Mouse (Mus musculus): ENCODE measurements around the gene Rps27. TPM values are rescaled to one million over a fixed set of nuclear protein-coding genes. Genes with fewer than 3 reads are reported as not detected.
A peak's percentile ranks its signal among the peaks of the same experiment; 100 is the strongest.

Rps27 gene
- polyA plus RNA-seq, 1 experiment from 2014 or later: 971 TPM

GRCm38 (mm10) chr3:90248746-90249100 lies 35.3 kb upstream of the Rps27 start:
- no peak for ATAC-seq (ENCODE audit: low FRiP score, low read depth)
- Histone ChIP-seq H3K27ac (replicated peaks) (peak overlapping the region; percentile 86; the same call in 1 of the 2 replicates), H3K36me3 (peaks cover 14% of the 10 kb centered on the region), H3K9me3 (no peaks in the 10 kb centered on the region), H3K9ac (replicated peaks) (peak overlapping the region; percentile 70), H3K4me2 (replicated peaks) (peak overlapping the region; percentile 92), H3K4me1 (peaks cover 20% of the 10 kb centered on the region), H3K27me3 (no peaks in the 10 kb centered on the region), H3K4me3 (peak overlapping the region; percentile 66)
- WGBS: 8% methylated on average over 10 of the region's 10 CpGs

- WGBS: under 1% methylated on average over 43 of the region's 44 CpGs
These were observed 34.7 kb upstream of the Rps27 start, which contains the start of gene Slc39a1 for GRCm38 (mm10) chr3:90247960-90248745. Gene Slc39a1 (plus strand): TSS chr3:90248172.

GRCm38 (mm10) chr3:90247630-90247959 lies 34.1 kb upstream of the Rps27 start:
- H3K27me3 ChIP-seq: no peaks in the 10 kb centered on the region
- no peak; the same call in 1 of the 2 replicates for ATAC-seq (ENCODE audit: low FRiP score, low read depth)
- H3K4me2 ChIP-seq (replicated peaks): peak overlapping the region; percentile 92
- H3K27ac ChIP-seq (replicated peaks): peak overlapping the region; percentile 86
- H3K4me3 ChIP-seq: peak overlapping the region; percentile 66
- peaks cover 14% of the 10 kb centered on the region for H3K36me3 ChIP-seq
- peaks cover 29% of the 10 kb centered on the region for H3K4me1 ChIP-seq
- 2% methylated on average over 3 of the region's 3 CpGs for WGBS
- peak overlapping the region; percentile 70 for H3K9ac ChIP-seq (replicated peaks)
- no peaks in the 10 kb centered on the region for H3K9me3 ChIP-seq

More at GRCm38 (mm10) chr3:90247960-90248745, 34.7 kb upstream of the Rps27 start, which contains the start of gene Slc39a1:
- no peaks in the 10 kb centered on the region for H3K9me3 ChIP-seq
- peaks cover 23% of the 10 kb centered on the region for H3K4me1 ChIP-seq
- peaks cover 14% of the 10 kb centered on the region for H3K36me3 ChIP-seq
- ATAC-seq (ENCODE audit: low FRiP score, low read depth): peak; percentile 96
- peak within 1 kb of the TSS; percentile 86 for H3K27ac ChIP-seq (replicated peaks)
- no peaks in the 10 kb centered on the region for H3K27me3 ChIP-seq
- H3K4me2 ChIP-seq (replicated peaks): peak within 1 kb of the TSS; percentile 92
- H3K9ac ChIP-seq (replicated peaks): peak within 1 kb of the TSS; percentile 70
- peak within 1 kb of the TSS; percentile 66 for H3K4me3 ChIP-seq

GRCm38 (mm10) chr3:90245406-90245805 lies 32.0 kb upstream of the Rps27 start:
- peaks cover 30% of the 10 kb centered on the region for H3K4me1 ChIP-seq
- no peaks in the 10 kb centered on the region; the same call in 1 of the 2 replicates for H3K27me3 ChIP-seq
- H3K9me3 ChIP-seq: no peaks in the 10 kb centered on the region
- no peak overlapping the region for H3K4me3 ChIP-seq
- peaks cover 1% of the 10 kb centered on the region; the same call in 1 of the 2 replicates for H3K36me3 ChIP-seq
- 77% methylated on average over 2 of the region's 2 CpGs for WGBS
- no peak overlapping the region for H3K27ac ChIP-seq (replicated peaks)
- no peak overlapping the region for H3K4me2 ChIP-seq (replicated peaks)
- no peak overlapping the region for H3K9ac ChIP-seq (replicated peaks)
- ATAC-seq (ENCODE audit: low FRiP score, low read depth): no peak

DNA sequence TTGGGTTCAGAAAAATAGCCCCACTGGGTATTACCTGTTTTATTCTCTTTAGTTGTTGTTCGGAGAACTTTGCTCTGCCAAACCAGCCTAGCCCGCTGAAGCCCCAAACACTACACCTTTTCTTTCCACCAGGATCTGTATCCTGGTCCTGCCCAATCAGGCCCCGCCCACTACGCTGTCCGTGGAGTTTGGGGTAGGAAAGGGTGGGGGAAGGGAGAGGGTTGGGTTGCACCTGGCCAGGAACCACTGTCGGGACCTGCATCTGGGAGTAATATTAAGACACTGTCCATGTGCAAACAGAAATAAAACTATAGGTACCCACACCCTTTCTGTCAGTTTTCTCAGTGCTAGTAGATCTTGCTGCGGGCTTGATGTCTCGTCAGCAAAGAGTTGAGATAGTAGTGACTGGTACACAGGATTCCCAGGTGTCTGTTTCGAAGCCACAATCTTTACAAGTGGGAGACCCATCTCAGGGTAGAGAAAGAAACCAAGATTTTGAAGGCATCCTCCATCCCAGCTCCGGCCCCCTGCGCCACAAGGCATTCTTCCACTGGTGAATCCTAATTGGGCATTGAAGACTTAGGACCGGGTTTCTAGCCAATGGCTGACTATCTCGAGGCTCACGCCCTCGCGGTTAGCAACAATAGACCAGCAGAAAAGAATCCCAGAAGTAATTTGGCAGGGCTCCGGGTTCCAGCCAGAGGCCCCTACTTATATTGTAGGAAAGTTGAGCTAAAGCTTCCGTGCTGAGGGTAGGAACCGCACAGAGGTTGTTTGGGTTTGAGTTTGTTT lies 29.7 kb upstream of the Rps27 start, which contains the start of gene Creb3l4:
Creb3l4 (minus strand) TSS at position 529 of the 792 bp plus-strand sequence.
- Histone ChIP-seq H3K4me2 (replicated peaks) (peak within 1 kb of the TSS; percentile 65), H3K27ac (replicated peaks) (0 out of 2 replicates have a peak within 1 kb of the TSS, but pooled peaks have one; percentile 39), H3K9ac (replicated peaks) (0 out of 2 replicates have a peak within 1 kb of the TSS, but pooled peaks have one; percentile 24), H3K36me3 (no peaks in the 10 kb centered on the region), H3K27me3 (no peaks in the 10 kb centered on the region; the same call in 1 of the 2 replicates), H3K4me3 (peak within 1 kb of the TSS; percentile 34), H3K4me1 (peaks cover 17% of the 10 kb centered on the region), H3K9me3 (no peaks in the 10 kb centered on the region)
- ATAC-seq (ENCODE audit: low FRiP score, low read depth): peak; percentile 75
- WGBS: 2% methylated on average over 19 of the region's 19 CpGs

- ATAC-seq (ENCODE audit: low FRiP score, low read depth): no peak
- no peaks in the 10 kb centered on the region; the same call in 1 of the 2 replicates for H3K27me3 ChIP-seq
- H3K9ac ChIP-seq (replicated peaks): no peak overlapping the region
- no peak overlapping the region for H3K4me3 ChIP-seq
- WGBS: 88% methylated on average over 10 of the region's 10 CpGs
- no peak overlapping the region for H3K4me2 ChIP-seq (replicated peaks)
- peaks cover 13% of the 10 kb centered on the region for H3K4me1 ChIP-seq
- H3K36me3 ChIP-seq: peaks cover 3% of the 10 kb centered on the region; the same call in 1 of the 2 replicates
- H3K27ac ChIP-seq (replicated peaks): no peak overlapping the region
- no peaks in the 10 kb centered on the region for H3K9me3 ChIP-seq
These were observed 28.4 kb upstream of the Rps27 start for GRCm38 (mm10) chr3:90241669-90242358.

DNA sequence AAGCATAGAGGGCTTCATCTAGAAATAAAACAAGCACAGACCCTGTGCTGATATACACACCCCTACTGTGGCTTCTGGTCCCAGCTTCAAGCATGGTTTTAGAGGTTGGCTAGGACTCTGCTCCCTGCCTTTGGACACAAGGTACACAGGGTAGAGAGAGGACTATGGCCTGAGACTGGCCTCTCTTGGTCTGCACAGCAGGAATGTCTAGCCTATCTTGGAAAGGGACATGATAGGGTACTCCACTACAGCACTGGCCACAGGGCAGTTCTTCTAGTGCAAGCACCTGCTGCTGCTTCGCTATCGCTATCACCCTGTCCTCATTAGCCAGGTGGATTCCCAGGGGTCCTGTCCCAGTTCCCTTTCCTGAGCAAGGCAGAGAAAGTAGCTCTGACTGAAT lies 27.8 kb upstream of the Rps27 start:
- WGBS: 97% methylated on average over 2 of the region's 2 CpGs
- peaks cover 8% of the 10 kb centered on the region; the same call in 1 of the 2 replicates for H3K36me3 ChIP-seq
- no peak overlapping the region for H3K4me3 ChIP-seq
- H3K4me1 ChIP-seq: peaks cover 13% of the 10 kb centered on the region
- ATAC-seq (ENCODE audit: low FRiP score, low read depth): no peak
- H3K4me2 ChIP-seq (replicated peaks): no peak overlapping the region
- H3K27ac ChIP-seq (replicated peaks): no peak overlapping the region
- no peak overlapping the region for H3K9ac ChIP-seq (replicated peaks)
- H3K9me3 ChIP-seq: no peaks in the 10 kb centered on the region
- H3K27me3 ChIP-seq: no peaks in the 10 kb centered on the region; the same call in 1 of the 2 replicates

- Histone ChIP-seq H3K4me3 (peak within 1 kb of the TSS; percentile 80), H3K4me2 (replicated peaks) (peak within 1 kb of the TSS; percentile 89), H3K9me3 (no peaks in the 10 kb centered on the region), H3K27me3 (no peaks in the 10 kb centered on the region; the same call in 1 of the 2 replicates), H3K9ac (replicated peaks) (peak within 1 kb of the TSS; percentile 80), H3K27ac (replicated peaks) (peak within 1 kb of the TSS; percentile 85), H3K4me1 (peaks cover 11% of the 10 kb centered on the region), H3K36me3 (peaks cover 28% of the 10 kb centered on the region)
- under 1% methylated on average over 61 of the region's 61 CpGs for WGBS
- ATAC-seq (ENCODE audit: low FRiP score, low read depth): peak; percentile 98
These were observed 18.3 kb upstream of the Rps27 start, which contains the start of gene Jtb for GRCm38 (mm10) chr3:90231507-90232333. Gene Jtb (plus strand): TSS chr3:90231597.

DNA sequence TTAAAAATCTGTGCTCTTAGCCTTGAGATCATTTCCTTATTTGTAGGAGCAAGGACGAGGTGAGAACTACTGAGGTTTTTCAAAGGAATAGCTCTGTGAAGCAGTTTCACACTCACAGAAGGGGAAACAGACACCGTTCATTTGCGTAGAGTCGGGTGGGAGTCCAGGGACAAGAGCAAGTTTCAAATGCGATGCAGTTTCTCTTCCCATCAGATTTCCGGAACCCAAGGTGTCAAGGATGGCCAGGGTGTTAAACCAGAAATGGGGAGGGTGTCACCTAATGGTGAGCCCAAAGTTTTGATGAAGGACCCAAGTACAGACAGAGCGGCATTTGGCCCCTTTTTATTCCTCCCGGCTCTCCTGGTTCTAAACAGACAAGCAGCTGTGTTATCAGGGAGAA lies 17.6 kb upstream of the Rps27 start:
- no peak; the same call in 1 of the 2 replicates for ATAC-seq (ENCODE audit: low FRiP score, low read depth)
- Histone ChIP-seq H3K4me2 (replicated peaks) (peak overlapping the region; percentile 89), H3K4me1 (peaks cover 11% of the 10 kb centered on the region), H3K9me3 (no peaks in the 10 kb centered on the region), H3K27me3 (no peaks in the 10 kb centered on the region; the same call in 1 of the 2 replicates), H3K4me3 (peak overlapping the region; percentile 80), H3K36me3 (peaks cover 22% of the 10 kb centered on the region), H3K27ac (replicated peaks) (peak overlapping the region; percentile 85), H3K9ac (replicated peaks) (0 out of 2 replicates have a peak overlapping the region, but pooled peaks have one; percentile 80)
- WGBS: 16% methylated on average over 8 of the region's 8 CpGs

DNA sequence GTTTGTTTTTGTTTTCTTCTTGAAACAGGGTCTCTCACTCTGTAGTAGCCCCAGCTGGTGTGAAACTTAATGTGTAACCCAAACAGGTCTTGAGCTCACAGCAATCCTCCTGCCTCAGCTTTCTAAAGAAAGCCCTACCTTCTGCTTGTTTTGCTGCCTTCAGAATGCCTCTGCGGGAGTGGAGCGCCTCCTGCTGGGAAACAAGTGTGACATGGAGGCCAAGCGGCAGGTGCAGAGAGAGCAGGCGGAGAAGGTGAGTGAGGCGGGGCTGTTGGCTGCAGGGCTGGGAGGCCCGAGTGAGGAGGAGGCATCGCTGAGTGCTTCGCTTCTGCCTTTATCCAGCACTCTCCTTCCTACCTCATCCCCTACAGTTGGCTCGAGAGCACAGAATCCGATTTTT lies 10.9 kb upstream of the Rps27 start:
- WGBS: 87% methylated on average over 10 of the region's 10 CpGs
- no peak overlapping the region for H3K4me3 ChIP-seq
- no peak overlapping the region for H3K9ac ChIP-seq (replicated peaks)
- no peaks in the 10 kb centered on the region; the same call in 1 of the 2 replicates for H3K27me3 ChIP-seq
- H3K4me2 ChIP-seq (replicated peaks): no peak overlapping the region
- ATAC-seq (ENCODE audit: low FRiP score, low read depth): no peak
- no peaks in the 10 kb centered on the region for H3K9me3 ChIP-seq
- peaks cover 20% of the 10 kb centered on the region for H3K4me1 ChIP-seq
- 0 out of 2 replicates have a peak, but pooled peaks cover 5% of the 10 kb centered on the region for H3K36me3 ChIP-seq
- no peak overlapping the region for H3K27ac ChIP-seq (replicated peaks)

Data from midbrain, embryonic 12.5 days (tissue).